Mouse (Mus musculus): ENCODE data around the gene Rgs4.

DNA sequence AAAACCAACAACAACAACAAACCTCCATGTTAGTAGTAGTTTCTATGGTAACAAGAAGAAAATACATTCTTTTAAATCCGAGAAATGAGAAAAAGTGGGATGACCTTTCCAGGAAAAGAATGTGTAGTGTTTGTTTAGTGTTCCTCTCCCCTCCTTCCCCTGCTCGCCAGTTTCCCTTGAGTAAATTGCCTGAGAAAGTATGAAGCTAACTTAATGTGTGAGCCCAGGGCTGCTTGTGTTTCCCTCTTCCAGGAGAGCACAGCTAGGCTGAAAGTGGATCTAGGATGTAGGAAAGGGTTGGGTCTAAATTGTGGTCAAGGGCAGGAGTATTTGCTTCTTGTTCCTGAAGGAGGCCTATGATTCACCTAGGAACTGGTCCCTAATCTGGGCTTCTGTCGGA, 53.9 kb downstream of the Rgs4 start:
- TF ChIP-seq CTCF (IDR thresholded peaks at IDR 0.05; ENCODE audit: low read depth) (no peak), EP300 (IDR thresholded peaks at IDR 0.05; ENCODE audit: low read depth) (no peak)
